Mouse (Mus musculus) MEL (cell line): ENCODE measurements around the gene Mlycd. TPM values are rescaled to one million over a fixed set of nuclear protein-coding genes. Genes with fewer than 3 reads are reported as not detected.

ENCODE experiments used
- DNase-seq: peaks from one replicate; pipeline ENCODE4 v3.0.0; 2011; ENCODE audit warnings: low read depth, low spot score
- H3K27ac ChIP-seq: 2 replicates; pipeline ENCODE4 v1.5.1; 2012; ENCODE audit warnings: low read depth, mild to moderate bottlenecking, control low read depth, low read length, moderate library complexity; ENCODE audit not compliant: control insufficient read depth
- H3K27me3 ChIP-seq, 2 experiments: fragments of 150-350 bp in 1 of 2; sonication (generic) in 1 of 2; 2 replicates each; pipeline ENCODE4 v1.6.1; 2012; ENCODE audit warnings: low read length in 2 of 2, mild to moderate bottlenecking in 2 of 2, improper control_type of control experiment in 1 of 2, moderate library complexity in 1 of 2; ENCODE audit not compliant: insufficient read depth in 2 of 2, control insufficient read depth in 1 of 2
- H3K36me3 ChIP-seq, 2 experiments: 2 replicates each; pipeline ENCODE4 v1.6.1; 2012 to 2014; ENCODE audit warnings: low read length in 2 of 2, improper control_type of control experiment in 1 of 2, inconsistent platforms in 1 of 2, mild to moderate bottlenecking in 1 of 2; ENCODE audit not compliant: insufficient read depth in 2 of 2, control insufficient read depth in 1 of 2
- H3K4me1 ChIP-seq, 2 experiments: fragments of 150-350 bp in 1 of 2; sonication (generic) in 1 of 2; 2 replicates each; pipeline ENCODE4 v1.6.1; 2012; ENCODE audit warnings: low read length in 2 of 2, improper control_type of control experiment in 1 of 2, mild to moderate bottlenecking in 1 of 2; ENCODE audit not compliant: insufficient read depth in 2 of 2, control insufficient read depth in 1 of 2
- H3K4me3 ChIP-seq, 2 experiments: fragments of 150-350 bp in 1 of 2; sonication (generic) in 1 of 2; 2 replicates each; pipeline ENCODE4 v1.5.1; 2012; ENCODE audit warnings: low read depth in 2 of 2, low read length in 2 of 2, mild to moderate bottlenecking in 2 of 2, moderate library complexity in 2 of 2, control low read depth in 1 of 2, improper control_type of control experiment in 1 of 2; ENCODE audit not compliant: control insufficient read depth in 1 of 2, insufficient read depth in 1 of 2
- H3K79me2 ChIP-seq: 2 replicates; pipeline ENCODE4 v1.6.1; 2012; ENCODE audit warnings: mild to moderate bottlenecking, low read length, moderate library complexity; ENCODE audit not compliant: control insufficient read depth, poor library complexity, insufficient read depth
- H3K9ac ChIP-seq: 2 replicates; pipeline ENCODE4 v1.6.1; 2012; ENCODE audit warnings: low read depth, mild to moderate bottlenecking, control low read depth, low read length, moderate library complexity; ENCODE audit not compliant: control insufficient read depth, poor library complexity, severe bottlenecking
- H3K9me3 ChIP-seq: fragments of 150-350 bp; sonication (generic); replicated peaks from 2 replicates; pipeline ENCODE4 v1.6.1; 2012; ENCODE audit warnings: mild to moderate bottlenecking, low read length, improper control_type of control experiment, moderate library complexity; ENCODE audit not compliant: insufficient read depth
- BHLHE40 ChIP-seq: IDR thresholded peaks from 2 replicates; pipeline ENCODE4 v1.6.1; 2012; ENCODE audit warnings: low read depth, mild to moderate bottlenecking, inconsistent platforms, low read length, improper control_type of control experiment, borderline replicate concordance
- CHD2 ChIP-seq: IDR thresholded peaks from 2 replicates; pipeline ENCODE4 v1.6.1; 2011; ENCODE audit warnings: low read length, improper control_type of control experiment
- E2F4 ChIP-seq: IDR thresholded peaks from 2 replicates; pipeline ENCODE4 v1.6.1; 2011; ENCODE audit warnings: low read depth, low read length, improper control_type of control experiment, borderline replicate concordance
- ETS1 ChIP-seq: IDR thresholded peaks from 2 replicates; pipeline ENCODE4 v1.6.1; 2012; ENCODE audit warnings: low read depth, mild to moderate bottlenecking, inconsistent platforms, low read length, improper control_type of control experiment, moderate library complexity
- GATA1 ChIP-seq: IDR thresholded peaks from 2 replicates; pipeline ENCODE4 v1.6.1; 2011; ENCODE audit warnings: low read depth, low read length, improper control_type of control experiment
- HCFC1 ChIP-seq: IDR thresholded peaks from 2 replicates; pipeline ENCODE4 v1.6.1; 2012; ENCODE audit warnings: low read depth, mild to moderate bottlenecking, inconsistent platforms, low read length, improper control_type of control experiment, moderate library complexity
- JUND ChIP-seq: IDR thresholded peaks from 2 replicates; pipeline ENCODE4 v1.6.1; 2011; ENCODE audit warnings: low read depth, mild to moderate bottlenecking, improper control_type of control experiment, low read length
- MAFK ChIP-seq: IDR thresholded peaks from 2 replicates; pipeline ENCODE4 v1.6.1; 2011; ENCODE audit warnings: low read depth, mild to moderate bottlenecking, low read length, improper control_type of control experiment, borderline replicate concordance
- MAZ ChIP-seq: IDR thresholded peaks from 2 replicates; pipeline ENCODE4 v1.6.1; 2012; ENCODE audit warnings: low read depth, mild to moderate bottlenecking, inconsistent platforms, low read length, improper control_type of control experiment
- MEF2A ChIP-seq: IDR thresholded peaks from 2 replicates; pipeline ENCODE4 v1.6.1; 2014; ENCODE audit warnings: low read depth, mild to moderate bottlenecking, inconsistent platforms, low read length, improper control_type of control experiment; ENCODE audit not compliant: poor library complexity, insufficient replicate concordance, severe bottlenecking; ENCODE audit errors: extremely low read depth
- MYC ChIP-seq: IDR thresholded peaks from 2 replicates; pipeline ENCODE4 v1.6.1; 2011; ENCODE audit warnings: low read depth, mild to moderate bottlenecking, low read length, improper control_type of control experiment, moderate library complexity
- POLR2A ChIP-seq, 2 experiments: IDR thresholded peaks; 2 replicates each; pipeline ENCODE4 v1.6.1; 2011 to 2012; ENCODE audit warnings: low read length in 2 of 2, mild to moderate bottlenecking in 2 of 2, control low read depth in 1 of 2, improper control_type of control experiment in 1 of 2, low read depth in 1 of 2, moderate library complexity in 1 of 2; ENCODE audit not compliant: control insufficient read depth in 1 of 2, insufficient read depth in 1 of 2, poor library complexity in 1 of 2
- RAD21 ChIP-seq: IDR thresholded peaks from 2 replicates; pipeline ENCODE4 v1.6.1; 2011; ENCODE audit warnings: mild to moderate bottlenecking, low read depth, low read length, improper control_type of control experiment
- RCOR1 ChIP-seq: IDR thresholded peaks from 2 replicates; pipeline ENCODE4 v1.6.1; 2012; ENCODE audit warnings: low read depth, mild to moderate bottlenecking, inconsistent platforms, low read length, improper control_type of control experiment
- SIN3A ChIP-seq: IDR thresholded peaks from 2 replicates; pipeline ENCODE4 v1.6.1; 2012; ENCODE audit warnings: low read length, improper control_type of control experiment, inconsistent platforms
- SMC3 ChIP-seq: IDR thresholded peaks from 2 replicates; pipeline ENCODE4 v1.6.1; 2011; ENCODE audit warnings: low read depth, low read length, improper control_type of control experiment
- TAL1 ChIP-seq: IDR thresholded peaks from 2 replicates; pipeline ENCODE4 v1.6.1; 2012; ENCODE audit warnings: mild to moderate bottlenecking, inconsistent platforms, low read length, moderate library complexity, mixed read lengths
- TCF12 ChIP-seq: IDR thresholded peaks from 2 replicates; pipeline ENCODE4 v1.6.1; 2014; ENCODE audit warnings: low read depth, mild to moderate bottlenecking, inconsistent platforms, low read length, improper control_type of control experiment, moderate library complexity
- UBTF ChIP-seq: IDR thresholded peaks from 2 replicates; pipeline ENCODE4 v1.6.1; 2012; ENCODE audit warnings: low read depth, mild to moderate bottlenecking, inconsistent platforms, low read length, improper control_type of control experiment, moderate library complexity, borderline replicate concordance; ENCODE audit not compliant: insufficient read depth
- USF2 ChIP-seq, 2 experiments: IDR thresholded peaks; 2 replicates each; pipeline ENCODE4 v1.6.1; 2011 to 2012; ENCODE audit warnings: improper control_type of control experiment in 2 of 2, low read length in 2 of 2, borderline replicate concordance in 1 of 2, inconsistent platforms in 1 of 2, low read depth in 1 of 2, mild to moderate bottlenecking in 1 of 2; ENCODE audit not compliant: insufficient read depth in 1 of 2
- ZKSCAN1 ChIP-seq: IDR thresholded peaks from 2 replicates; pipeline ENCODE4 v1.6.1; 2012; ENCODE audit warnings: low read depth, mild to moderate bottlenecking, inconsistent platforms, low read length, improper control_type of control experiment, moderate library complexity
- polyA plus RNA-seq, 2 experiments: library from polyadenylated mRNA; stranded (reverse) in 1 of 2; unstranded in 1 of 2; fragments of >175 nt in 1 of 2; fragments of >200 nt in 1 of 2; gene quantifications; 2 replicates each; pipeline versions ENCODE4 v1.2.1 to v1.2.4; 2012; ENCODE audit warnings: low replicate concordance in 2 of 2, low read depth in 1 of 2; ENCODE audit not compliant: insufficient read length in 2 of 2, insufficient read depth in 1 of 2, missing spikeins in 1 of 2
- total RNA-seq: library from RNA; depleted of rRNA; stranded (reverse); fragments of 300-350 nt; gene quantifications from 2 replicates; pipeline ENCODE4 v1.2.3, GENCODE M21; 2012

The Mlycd gene
- total and polyA plus RNA-seq, 3 experiments: 7.2 to 13.2 TPM; not detected in 1

DNA sequence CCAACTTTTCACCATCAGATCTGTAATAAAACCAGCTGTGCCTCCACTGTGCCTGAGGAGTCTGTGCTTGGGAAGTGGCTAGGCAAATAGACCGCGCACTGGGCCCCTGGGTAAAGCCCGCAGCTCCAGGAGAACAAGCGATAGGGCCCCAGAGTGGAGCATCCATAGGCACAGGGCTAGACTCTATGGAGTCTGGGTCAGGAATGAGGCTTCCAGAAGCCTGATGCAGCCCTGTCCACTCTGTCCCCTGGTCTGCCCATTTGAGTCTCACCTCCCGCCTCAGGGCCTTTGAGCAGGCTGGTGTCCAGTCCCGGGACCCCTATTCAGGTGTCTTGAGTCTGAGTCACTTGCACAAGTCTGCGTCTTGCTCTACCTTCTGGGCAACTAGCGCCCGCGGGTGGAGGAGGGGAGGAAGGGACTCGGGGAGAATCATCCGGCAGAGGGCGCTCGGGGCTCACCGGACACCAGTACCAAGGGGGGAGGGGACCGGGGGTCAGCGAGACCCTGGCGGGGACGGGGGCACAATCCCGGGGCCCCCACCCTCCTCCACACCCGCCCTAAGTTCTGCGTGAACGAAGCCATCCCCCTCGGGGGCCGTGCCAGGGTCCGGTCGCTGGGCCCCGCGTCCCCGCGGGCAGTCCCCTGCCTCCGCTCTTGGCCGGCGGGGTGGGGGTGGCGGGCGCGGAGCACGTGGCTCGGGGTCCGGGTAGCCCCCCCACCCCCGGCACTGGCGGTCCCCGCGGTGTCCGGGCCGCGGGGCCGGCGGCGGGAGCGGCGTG, 51.7 kb downstream of the Mlycd start, which contains the start of gene Necab2 (continued):
- no peak for TF ChIP-seq TCF12
- TF ChIP-seq RCOR1: no peak
- TF ChIP-seq BHLHE40: no peak
- TF ChIP-seq MEF2A: no peak

DNA sequence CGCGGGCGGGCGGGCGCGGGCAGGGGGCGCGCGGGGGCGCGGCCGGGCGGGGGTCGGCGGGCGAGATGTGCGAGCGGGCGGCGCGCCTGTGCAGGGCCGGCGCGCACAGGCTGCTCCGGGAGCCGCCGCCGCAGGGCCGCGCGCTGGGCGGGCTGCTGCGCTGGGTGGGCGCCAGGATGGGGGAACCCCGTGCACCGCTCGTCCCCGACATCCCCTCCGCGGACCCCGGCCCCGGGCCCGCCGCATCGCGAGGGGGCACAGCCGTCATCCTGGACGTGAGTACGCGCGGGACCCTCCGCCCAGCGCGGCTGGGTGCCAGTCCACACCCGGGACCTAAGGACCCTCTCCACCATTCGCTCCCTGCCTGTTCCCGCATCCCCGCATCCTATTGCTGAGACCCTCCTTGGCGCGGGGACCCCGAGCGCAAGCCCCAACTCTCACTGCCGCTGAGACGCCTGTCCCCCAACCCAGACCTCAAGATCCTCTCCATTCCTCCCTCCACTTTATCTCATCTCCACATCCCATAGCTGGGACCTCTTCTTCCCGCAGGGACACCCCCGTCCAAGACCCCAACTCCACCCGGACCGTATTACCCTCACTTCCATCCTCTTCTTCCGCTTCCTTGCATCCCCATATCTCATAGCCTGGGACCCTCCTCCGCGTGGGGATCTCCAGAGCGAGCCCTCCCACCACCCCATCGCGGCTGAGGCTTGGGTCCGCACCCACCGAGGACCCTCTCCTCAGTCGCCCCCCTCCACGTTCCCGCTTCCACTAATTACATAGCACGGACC, 52.5 kb downstream of the Mlycd start:
- H3K79me2 ChIP-seq: no peaks in the 10 kb centered on the region
- no peak for DNase-seq
- H3K36me3 ChIP-seq: no peaks in the 10 kb centered on the region
- no peaks in the 10 kb centered on the region for H3K4me1 ChIP-seq
- no peak for TF ChIP-seq RCOR1
- no peak for TF ChIP-seq GATA1
- no peak for TF ChIP-seq SMC3
- TF ChIP-seq CHD2: no peak
- no peak for TF ChIP-seq ETS1
- no peak for TF ChIP-seq HCFC1
- no peak for TF ChIP-seq TAL1
- TF ChIP-seq JUND: no peak
- TF ChIP-seq USF2 (IDR thresholded peaks at IDR 0.05; ENCODE audit: borderline replicate concordance in 1 of 2, insufficient read depth in 1 of 2, low read depth in 1 of 2, low read length in 2 of 2): no peak
- no peak for TF ChIP-seq ZKSCAN1
- no peak for TF ChIP-seq RAD21
- no peak for TF ChIP-seq POLR2A (IDR thresholded peaks at IDR 0.05; ENCODE audit: control insufficient read depth in 1 of 2, insufficient read depth in 1 of 2, low read depth in 1 of 2, low read length in 2 of 2, poor library complexity in 1 of 2)
- no peak for TF ChIP-seq SIN3A
- TF ChIP-seq UBTF: no peak
- TF ChIP-seq MAZ: no peak
- no peak for TF ChIP-seq E2F4
- no peak for TF ChIP-seq MAFK
- TF ChIP-seq MYC: no peak
- H3K27me3 ChIP-seq: no peaks in the 10 kb centered on the region
- no peak overlapping the region for H3K9ac ChIP-seq
- no peaks in the 10 kb centered on the region for H3K9me3 ChIP-seq
- no peak overlapping the region for H3K4me3 ChIP-seq
- no peak overlapping the region for H3K27ac ChIP-seq
